Mouse (Mus musculus): ENCODE measurements at regions not wholly inside any gene's neighbourhood (a gene's known extent, or its start where the extent isn't known, plus 50 kb on each side); places are given as distances from the start of the nearest gene placed in this dataset.

DNA sequence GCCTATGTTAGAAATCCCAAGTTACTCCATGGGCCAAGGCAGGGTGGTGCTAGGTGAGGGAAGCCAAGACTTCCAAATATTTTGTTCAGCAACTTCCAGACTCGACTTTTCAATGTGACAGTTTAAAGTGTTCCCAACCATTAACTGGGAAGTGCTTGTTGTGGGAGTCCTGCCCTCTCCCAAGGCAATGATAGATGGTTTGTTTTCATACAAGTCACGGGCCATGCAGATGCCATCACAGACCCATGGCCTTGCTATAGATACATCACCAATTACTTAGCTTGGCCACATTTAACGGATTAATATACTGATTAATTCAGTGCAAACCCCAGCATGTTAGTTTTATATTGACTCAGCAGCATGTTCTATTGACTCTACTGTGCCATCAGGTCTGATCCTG, 108.1 kb upstream of the Thumpd2 start:
- WGBS, result 87% methylated on average over 3 of the region's 3 CpGs
- H3K27ac ChIP-seq (replicated peaks; ENCODE audit: low read depth, low read length), result no peak overlapping the region
- no peak overlapping the region for H3K4me3 ChIP-seq (replicated peaks; ENCODE audit: low read length)
- H3K27me3 ChIP-seq (ENCODE audit: control insufficient read depth, insufficient read depth, low read length), result no peaks in the 10 kb centered on the region
- DNase-seq (ENCODE audit: low spot score) (no peak), ATAC-seq (ENCODE audit: low FRiP score, low read depth) (no peak)
- no peaks in the 10 kb centered on the region for H3K9me3 ChIP-seq (ENCODE audit: control insufficient read depth, low read length)
- no peak overlapping the region for H3K4me2 ChIP-seq (replicated peaks; ENCODE audit: low read depth, low read length, severe bottlenecking)
- no peak overlapping the region for H3K9ac ChIP-seq (ENCODE audit: low read depth, low read length, severe bottlenecking)
- no peak for TF ChIP-seq POLR2A (IDR thresholded peaks at IDR 0.05; ENCODE audit: borderline replicate concordance, extremely low read depth, insufficient read depth, insufficient read length)
- no peaks in the 10 kb centered on the region for H3K36me3 ChIP-seq (ENCODE audit: control insufficient read depth, insufficient read depth, low read length)
- H3K4me1 ChIP-seq (ENCODE audit: control insufficient read depth, insufficient read depth, low read length), result no peaks in the 10 kb centered on the region

DNA sequence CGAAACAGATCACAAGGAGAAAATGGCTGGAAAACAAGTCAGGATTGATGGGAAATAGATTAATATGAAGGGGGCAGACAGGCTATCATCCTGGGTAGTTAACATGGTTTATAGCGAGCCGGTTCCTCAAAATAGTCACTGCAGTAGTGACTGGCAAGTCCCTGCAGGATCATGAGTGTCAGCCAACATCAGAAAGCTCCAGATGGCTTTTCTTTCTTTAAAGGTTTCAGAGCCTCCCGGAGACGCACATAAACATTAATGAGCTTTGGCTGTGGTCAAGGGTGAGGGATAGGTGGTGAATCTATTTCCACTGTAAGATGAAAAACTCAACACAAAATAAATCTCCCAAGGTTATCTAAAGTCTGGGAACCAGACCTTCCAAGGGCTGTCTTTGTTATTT, 104.2 kb upstream of the Thumpd2 start:
- Histone ChIP-seq H3K9ac (ENCODE audit: low read depth, low read length, severe bottlenecking) (no peak overlapping the region), H3K27me3 (ENCODE audit: control insufficient read depth, insufficient read depth, low read length) (no peaks in the 10 kb centered on the region), H3K4me3 (replicated peaks; ENCODE audit: low read length) (no peak overlapping the region), H3K27ac (replicated peaks; ENCODE audit: low read depth, low read length) (no peak overlapping the region), H3K36me3 (ENCODE audit: control insufficient read depth, insufficient read depth, low read length) (no peaks in the 10 kb centered on the region), H3K4me2 (replicated peaks; ENCODE audit: low read depth, low read length, severe bottlenecking) (no peak overlapping the region), H3K4me1 (ENCODE audit: control insufficient read depth, insufficient read depth, low read length) (no peaks in the 10 kb centered on the region), H3K9me3 (ENCODE audit: control insufficient read depth, low read length) (no peaks in the 10 kb centered on the region)
- DNase-seq (ENCODE audit: low spot score) (peak; percentile 65), ATAC-seq (ENCODE audit: low FRiP score, low read depth) (peak; percentile 77)
- 17% methylated on average over 5 of the region's 5 CpGs for WGBS
- TF ChIP-seq POLR2A (IDR thresholded peaks at IDR 0.05; ENCODE audit: borderline replicate concordance, extremely low read depth, insufficient read depth, insufficient read length), result no peak

DNA sequence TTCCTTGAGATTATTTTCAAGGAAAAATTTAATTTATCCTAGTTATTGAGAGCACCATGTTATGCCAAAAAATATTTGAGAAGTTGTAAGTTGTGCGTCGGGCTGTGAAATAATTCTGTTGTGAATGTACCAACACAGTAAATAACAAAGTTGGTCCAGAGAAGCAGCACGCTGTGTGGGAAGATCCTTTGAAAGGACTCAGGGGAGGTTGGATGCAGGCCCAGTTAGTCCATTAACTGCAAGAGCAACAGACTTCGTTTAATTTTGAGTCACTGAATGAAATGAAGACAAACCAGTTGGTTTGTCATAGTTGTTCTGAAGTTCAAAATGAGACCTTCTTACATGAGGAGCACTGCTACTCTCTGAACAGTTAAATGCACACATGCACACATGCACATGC, 85.8 kb upstream of the Thumpd2 start:
- H3K36me3 ChIP-seq (ENCODE audit: control insufficient read depth, insufficient read depth, low read length), result no peaks in the 10 kb centered on the region
- H3K4me2 ChIP-seq (replicated peaks; ENCODE audit: low read depth, low read length, severe bottlenecking), result no peak overlapping the region
- no peak for ATAC-seq (ENCODE audit: low FRiP score, low read depth)
- H3K4me1 ChIP-seq (ENCODE audit: control insufficient read depth, insufficient read depth, low read length), result no peaks in the 10 kb centered on the region
- no peaks in the 10 kb centered on the region for H3K9me3 ChIP-seq (ENCODE audit: control insufficient read depth, low read length)
- no peak overlapping the region for H3K4me3 ChIP-seq (replicated peaks; ENCODE audit: low read length)
- no peak for TF ChIP-seq POLR2A (IDR thresholded peaks at IDR 0.05; ENCODE audit: borderline replicate concordance, extremely low read depth, insufficient read depth, insufficient read length)
- no peak overlapping the region for H3K27ac ChIP-seq (replicated peaks; ENCODE audit: low read depth, low read length)
- no peak overlapping the region for H3K9ac ChIP-seq (ENCODE audit: low read depth, low read length, severe bottlenecking)
- H3K27me3 ChIP-seq (ENCODE audit: control insufficient read depth, insufficient read depth, low read length), result no peaks in the 10 kb centered on the region
- DNase-seq (ENCODE audit: low spot score), result no peak
- 89% methylated on average over 4 of the region's 4 CpGs for WGBS

- no peaks in the 10 kb centered on the region for H3K36me3 ChIP-seq (ENCODE audit: control insufficient read depth, insufficient read depth, low read length)
- H3K4me3 ChIP-seq (replicated peaks; ENCODE audit: low read length), result no peak overlapping the region
- H3K27ac ChIP-seq (replicated peaks; ENCODE audit: low read depth, low read length), result no peak overlapping the region
- H3K27me3 ChIP-seq (ENCODE audit: control insufficient read depth, insufficient read depth, low read length), result no peaks in the 10 kb centered on the region
- TF ChIP-seq POLR2A (IDR thresholded peaks at IDR 0.05; ENCODE audit: borderline replicate concordance, extremely low read depth, insufficient read depth, insufficient read length), result no peak
- WGBS, result 83% methylated on average over 6 of the region's 6 CpGs
- ATAC-seq (ENCODE audit: low FRiP score, low read depth), result no peak
- 0 out of 2 replicates have a peak, but pooled peaks cover 5% of the 10 kb centered on the region for H3K4me1 ChIP-seq (ENCODE audit: control insufficient read depth, insufficient read depth, low read length)
- no peak overlapping the region for H3K9ac ChIP-seq (ENCODE audit: low read depth, low read length, severe bottlenecking)
- no peaks in the 10 kb centered on the region for H3K9me3 ChIP-seq (ENCODE audit: control insufficient read depth, low read length)
- H3K4me2 ChIP-seq (replicated peaks; ENCODE audit: low read depth, low read length, severe bottlenecking), result no peak overlapping the region
- DNase-seq (ENCODE audit: low spot score), result no peak
These were observed 69.8 kb upstream of the Thumpd2 start for GRCm38 (mm10) chr17:81134702-81135101.

DNA sequence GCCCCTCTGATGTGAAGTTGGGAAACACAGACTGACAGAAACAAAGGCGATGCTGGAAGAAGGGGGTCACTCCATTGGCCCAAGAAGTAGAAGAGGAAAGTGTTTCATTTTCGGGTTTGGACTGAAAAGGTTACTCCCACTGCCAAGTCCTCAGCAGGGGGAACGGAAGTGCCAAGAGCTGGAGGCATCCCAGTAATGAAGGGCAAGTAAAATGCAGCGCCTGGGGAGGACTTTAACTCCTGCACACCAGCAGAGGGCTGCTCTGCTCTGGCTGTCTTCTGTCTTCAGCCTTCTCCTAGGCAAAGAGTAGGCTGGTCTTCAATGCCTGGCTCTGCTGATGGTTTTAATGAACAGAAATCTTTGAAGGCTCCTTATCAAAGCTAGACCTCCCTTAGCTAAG, 68.3 kb upstream of the Thumpd2 start:
- Histone ChIP-seq H3K9ac (ENCODE audit: low read depth, low read length, severe bottlenecking) (no peak overlapping the region), H3K9me3 (ENCODE audit: control insufficient read depth, low read length) (no peaks in the 10 kb centered on the region), H3K36me3 (ENCODE audit: control insufficient read depth, insufficient read depth, low read length) (no peaks in the 10 kb centered on the region), H3K27ac (replicated peaks; ENCODE audit: low read depth, low read length) (no peak overlapping the region), H3K4me1 (ENCODE audit: control insufficient read depth, insufficient read depth, low read length) (0 out of 2 replicates have a peak, but pooled peaks cover 5% of the 10 kb centered on the region), H3K4me3 (replicated peaks; ENCODE audit: low read length) (no peak overlapping the region), H3K27me3 (ENCODE audit: control insufficient read depth, insufficient read depth, low read length) (no peaks in the 10 kb centered on the region), H3K4me2 (replicated peaks; ENCODE audit: low read depth, low read length, severe bottlenecking) (no peak overlapping the region)
- peak; percentile 15 for DNase-seq (ENCODE audit: low spot score)
- ATAC-seq (ENCODE audit: low FRiP score, low read depth), result no peak
- no peak for TF ChIP-seq POLR2A (IDR thresholded peaks at IDR 0.05; ENCODE audit: borderline replicate concordance, extremely low read depth, insufficient read depth, insufficient read length)
- WGBS, result 45% methylated on average over 4 of the region's 4 CpGs

All from limb, embryonic 14.5 days (tissue).